Mouse (Mus musculus) layer of hippocampus, postnatal 25 days (tissue): Measurements from ENCODE around the gene Rchy1. TPM values are rescaled to one million over a fixed set of nuclear protein-coding genes. Genes with fewer than 3 reads are reported as not detected.
"Not testable (repeated sequence)": the region's sequence is repeated elsewhere in the genome, so short reads cannot be mapped to it uniquely, and the experiment has no call there.

Experiments
- DNase-seq, 2 experiments: peaks; one replicate each; pipeline ENCODE4 v3.0.0; 2022; ENCODE audit warnings: mixed read lengths in 2 of 2, low spot score in 1 of 2; ENCODE audit errors: extremely low spot score in 1 of 2
- total RNA-seq, 2 experiments: library from RNA; stranded (reverse); gene quantifications; 2 replicates each; pipeline ENCODE4 v1.2.3; 2021

Rchy1 gene
- total RNA-seq, 2 experiments from 2014 or later = 49.0 to 52.6 TPM

- no peak for DNase-seq
These were observed 2.1 kb downstream of the Rchy1 start for GRCm38 (mm10) chr5:91960606-91961254.

GRCm38 (mm10) chr5:91959986-91960385 is 2.9 kb downstream of the Rchy1 start:
- no peak for DNase-seq

GRCm38 (mm10) chr5:91959096-91959495 is 3.8 kb downstream of the Rchy1 start:
- DNase-seq = no peak

- no peak for DNase-seq
These were observed 5.7 kb downstream of the Rchy1 start for GRCm38 (mm10) chr5:91956991-91957760.

GRCm38 (mm10) chr5:91951404-91951803 is 11.5 kb downstream of the Rchy1 start:
- DNase-seq = no peak

GRCm38 (mm10) chr5:91949441-91949840 is 13.4 kb downstream of the Rchy1 start:
- DNase-seq = no peak

- no peak for DNase-seq
These were observed 15.9 kb downstream of the Rchy1 start for GRCm38 (mm10) chr5:91947008-91947407.

- not testable (repeated sequence) for DNase-seq
These were observed 17.3 kb downstream of the Rchy1 start for GRCm38 (mm10) chr5:91945609-91946008.

- DNase-seq = no peak
These were observed 49.6 kb downstream of the Rchy1 start for GRCm38 (mm10) chr5:91913231-91913630.

- no peak for DNase-seq
These were observed 51.3 kb downstream of the Rchy1 start for GRCm38 (mm10) chr5:91911384-91912106.

- DNase-seq = no peak
These were observed 52.3 kb downstream of the Rchy1 start for GRCm38 (mm10) chr5:91910616-91911015.

GRCm38 (mm10) chr5:91909010-91909620 is 53.8 kb downstream of the Rchy1 start:
- no peak for DNase-seq

Other genes starting within 250 kb of the Rchy1 start
- not detected for gene Odaph, start 24.4 kb upstream of the Rchy1 start, total RNA-seq
- 10 to 100 TPM; 39.8 to 41.9 TPM for gene Cdkl2, start 80.8 kb upstream of the Rchy1 start, total RNA-seq
- 100 to 1,000 TPM; 214 to 234 TPM for gene G3bp2, start 120.7 kb upstream of the Rchy1 start, total RNA-seq
- 10 to 100 TPM; 81.8 to 83.5 TPM for gene Uso1, start 174.9 kb upstream of the Rchy1 start, total RNA-seq